Mouse (Mus musculus): ENCODE data around the gene Hcn3.

- TF ChIP-seq CTCF (IDR thresholded peaks at IDR 0.05; ENCODE audit: low read depth, low read length) (no peak), POLR2A (IDR thresholded peaks at IDR 0.05; ENCODE audit: insufficient read depth, low read length) (no peak), EP300 (IDR thresholded peaks at IDR 0.05; ENCODE audit: insufficient read depth, low read depth, low read length) (no peak)
Observed at GRCm38 (mm10) chr3:89152084-89152835, 7.7 kb downstream of the Hcn3 start.
